19 mouse cellular contexts compared by ENCODE assay signal in genomic region chr10:43817522-43818198, GRCm38 (mm10).
"Had no signal": no experiment of that assay in that cellular context is flagged by ENCODE, and none has a peak within 500 bp of the region (broad histone marks: within the 10 kb centered on the region; RNA-seq: fewer than 3 reads in every experiment).

No protein-coding gene starts in this region.

- H3K9ac ChIP-seq: liver, embryonic 15.5 days; lung, embryonic 14.5 days; midbrain, embryonic 12.5 days; neural tube, embryonic 13.5 days; neural tube, embryonic 15.5 days had no signal

- H3K9me3 ChIP-seq: liver, embryonic 15.5 days; midbrain, embryonic 10.5 days; midbrain, embryonic 12.5 days; neural tube, embryonic 13.5 days; neural tube, embryonic 15.5 days had no signal

- DNase-seq: lung, adult 18-20 months; lung, embryonic 14.5 days; lung, postnatal 10 days; lung, postnatal 4 days; midbrain, embryonic 14.5 days; retina, postnatal 1 day; right cerebral cortex, adult 18-20 months; right cerebral cortex, postnatal 25 days; right cerebral cortex, postnatal 4 days; thymus, adult 18-20 months; thymus, postnatal 14 days; thymus, postnatal 36 days had no signal

- H3K4me1 ChIP-seq: midbrain, embryonic 10.5 days; midbrain, embryonic 12.5 days; neural tube, embryonic 13.5 days; neural tube, embryonic 15.5 days had no signal

- H3K27me3 ChIP-seq: liver, embryonic 15.5 days; midbrain, embryonic 12.5 days; neural tube, embryonic 13.5 days; neural tube, embryonic 15.5 days had no signal

- ATAC-seq: midbrain, embryonic 16.5 days had no signal

- H3K27ac ChIP-seq: liver, embryonic 15.5 days; midbrain, embryonic 10.5 days; midbrain, embryonic 12.5 days; neural tube, embryonic 13.5 days; neural tube, embryonic 15.5 days had no signal

- H3K36me3 ChIP-seq: liver, embryonic 15.5 days; midbrain, embryonic 10.5 days; midbrain, embryonic 12.5 days; neural tube, embryonic 13.5 days; neural tube, embryonic 15.5 days had no signal

- H3K4me3 ChIP-seq: liver, embryonic 15.5 days; midbrain, embryonic 10.5 days; midbrain, embryonic 12.5 days; myocyte; neural tube, embryonic 13.5 days; neural tube, embryonic 15.5 days had no signal

- H3K4me2 ChIP-seq: liver, embryonic 15.5 days; lung, embryonic 14.5 days; midbrain, embryonic 12.5 days; neural tube, embryonic 13.5 days; neural tube, embryonic 15.5 days had no signal
